Mouse (Mus musculus) inflammation-experienced regulatory T-cells, adult 16 weeks (primary cell): ENCODE data around the gene Zfp763. TPM values are rescaled to one million over a fixed set of nuclear protein-coding genes. Genes with fewer than 3 reads are reported as not detected.

Experiments
- polyA plus RNA-seq: library from polyadenylated mRNA; unstranded; fragments of 100-300 nt; shearing (Covaris generic); gene quantifications from one replicate; pipeline ENCODE4 v1.2.1, GENCODE M21; 2017

Zfp763 gene
- polyA plus RNA-seq, result 11.1 TPM

DNA sequence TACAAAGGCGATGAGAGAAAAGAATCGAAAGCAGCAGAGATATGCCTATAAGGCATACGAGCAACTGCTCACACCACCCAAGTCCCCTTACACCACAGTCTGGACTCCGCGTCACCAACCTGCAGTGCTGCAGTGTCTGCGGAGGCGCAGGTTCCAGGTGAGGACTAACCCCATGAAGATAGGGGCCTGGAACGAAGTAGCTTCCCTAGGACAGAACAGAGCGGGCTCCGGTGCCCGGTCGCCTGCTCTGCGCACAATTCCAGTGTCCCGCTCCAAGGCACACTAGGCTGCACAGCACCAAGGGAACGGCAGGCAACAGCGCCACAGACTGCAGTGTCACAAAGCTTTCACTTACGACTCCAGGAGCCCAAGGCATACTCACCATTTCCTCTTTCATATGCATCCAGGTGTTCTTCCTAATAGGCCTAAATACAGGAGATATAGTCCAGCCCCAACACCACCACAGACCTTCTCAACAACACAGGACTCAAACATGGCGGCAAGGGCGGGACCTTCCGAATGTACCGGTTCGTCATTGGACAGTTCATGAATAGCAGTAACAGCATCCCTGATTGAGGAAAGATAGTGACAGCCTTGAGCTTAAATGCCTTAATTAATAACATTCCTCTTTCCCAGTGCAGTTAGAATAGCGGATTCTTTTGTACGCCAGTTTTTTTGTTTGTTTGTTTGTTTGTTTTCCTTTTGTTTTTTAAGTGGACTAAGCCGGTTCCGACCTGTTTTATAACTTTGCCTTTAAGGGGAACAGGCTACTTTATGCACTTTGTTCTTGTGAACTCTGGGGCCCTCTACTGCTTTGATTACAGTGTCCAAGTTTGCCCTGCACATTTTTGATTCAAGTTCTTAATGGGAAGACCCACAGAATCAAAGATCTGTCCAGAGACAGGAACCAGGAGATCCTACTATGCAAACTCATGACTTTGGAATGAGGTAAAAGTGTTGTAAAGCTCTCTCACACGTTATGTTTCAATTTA, at the start of gene Zfp763:
Zfp763 (minus strand) TSS at position 503 of the 992 bp plus-strand sequence.

GRCm38 (mm10) chr17:33067958-33068357, 34.8 kb upstream of the Zfp763 start, which contains the start of gene 4921501E09Rik:
TSS of gene 4921501E09Rik (minus strand) at chr17:33068058.

GRCm38 (mm10) chr17:32992699-32993474, 40.3 kb downstream of the Zfp763 start, which contains the start of gene Zfp952:
TSS of gene Zfp952 (plus strand) at chr17:32993129.

Other genes starting within 250 kb of the Zfp763 start
- 35.1 TPM for gene Zfp871, start 245.1 kb downstream of the Zfp763 start, polyA plus RNA-seq
- gene Zfp811, start 223.5 kb downstream of the Zfp763 start, polyA plus RNA-seq, result 0.20 TPM
- 13.4 TPM for gene Zfp799, start 203.1 kb downstream of the Zfp763 start, polyA plus RNA-seq
- 16.6 TPM for gene Zfp870, start 141.8 kb downstream of the Zfp763 start, polyA plus RNA-seq
- gene Cyp4f14, start 116.1 kb downstream of the Zfp763 start, polyA plus RNA-seq, result not detected
- gene Cyp4f13, start 86.0 kb downstream of the Zfp763 start, polyA plus RNA-seq, result 61.2 TPM
- 26.4 TPM for gene Zfp472, start 67.6 kb downstream of the Zfp763 start, polyA plus RNA-seq
- gene Zfp952, start 40.3 kb downstream of the Zfp763 start, polyA plus RNA-seq, result 19.0 TPM
- not detected for gene 4921501E09Rik, start 34.7 kb upstream of the Zfp763 start, polyA plus RNA-seq
- gene Zfp563, start 55.9 kb upstream of the Zfp763 start, polyA plus RNA-seq, result 7.5 TPM
- gene Morc2b, start 106.3 kb upstream of the Zfp763 start, polyA plus RNA-seq, result not detected
- not detected for gene Olfr55, start 135.0 kb upstream of the Zfp763 start, polyA plus RNA-seq
- not detected for gene Olfr239, start 157.9 kb upstream of the Zfp763 start, polyA plus RNA-seq
- gene Olfr1564, start 188.3 kb upstream of the Zfp763 start, polyA plus RNA-seq, result not detected
- 22.5 TPM for gene Zfp955a, start 221.7 kb upstream of the Zfp763 start, polyA plus RNA-seq
- gene Olfr63, start 231.3 kb upstream of the Zfp763 start, polyA plus RNA-seq, result not detected